Mouse (Mus musculus) common myeloid progenitor, adult 5-6 weeks (primary cell): ENCODE measurements around the gene Aldh6a1. TPM values are rescaled to one million over a fixed set of nuclear protein-coding genes. Genes with fewer than 3 reads are reported as not detected.

Experiments used
- ATAC-seq: replicated peaks from 2 replicates; pipeline ENCODE4 v1.8.0; 2016; ENCODE audit warnings: low read depth, mild to moderate bottlenecking, moderate TSS enrichment, inconsistent platforms; ENCODE audit not compliant: poor library complexity, severe bottlenecking
- total RNA-seq: library from RNA; stranded (forward); fragments of 200-1000, 187-1606 nt; gene quantifications from 2 replicates; pipeline ENCODE4 v1.2.3, GENCODE M21; 2017

The Aldh6a1 gene
- 11.0 and 16.4 TPM in 2 replicates for total RNA-seq

GRCm38 (mm10) chr12:84450718-84451646, at the start of gene Aldh6a1, which contains the start of gene Lin52:
Aldh6a1 (minus strand) TSS chr12:84451004.
Lin52 (plus strand) TSS chr12:84451422.
- ATAC-seq: peak; percentile 89

- ATAC-seq: no peak
Measured at GRCm38 (mm10) chr12:84496795-84497194, 46.0 kb upstream of the Aldh6a1 start.

- ATAC-seq: no peak
Measured at GRCm38 (mm10) chr12:84487324-84488056, 36.7 kb upstream of the Aldh6a1 start.

- no peak for ATAC-seq
Measured at GRCm38 (mm10) chr12:84482778-84483585, 32.2 kb upstream of the Aldh6a1 start.

GRCm38 (mm10) chr12:84481251-84481650, 30.4 kb upstream of the Aldh6a1 start:
- ATAC-seq: no peak

- ATAC-seq: no peak
Measured at GRCm38 (mm10) chr12:84478937-84479336, 28.1 kb upstream of the Aldh6a1 start.

- ATAC-seq: peak; percentile 71; the same call in 1 of the 2 replicates
Measured at GRCm38 (mm10) chr12:84468701-84469100, 17.9 kb upstream of the Aldh6a1 start.

- no peak for ATAC-seq
Measured at GRCm38 (mm10) chr12:84462856-84463255, 12.1 kb upstream of the Aldh6a1 start.

GRCm38 (mm10) chr12:84461416-84461815, 10.6 kb upstream of the Aldh6a1 start:
- ATAC-seq: no peak

GRCm38 (mm10) chr12:84459845-84460244, 9.0 kb upstream of the Aldh6a1 start:
- ATAC-seq: no peak

GRCm38 (mm10) chr12:84456911-84457310, 6.1 kb upstream of the Aldh6a1 start:
- ATAC-seq: no peak

GRCm38 (mm10) chr12:84451801-84452200, 997 bp upstream of the Aldh6a1 start:
- no peak for ATAC-seq

- peak; percentile 2; the same call in 1 of the 2 replicates for ATAC-seq
Measured at GRCm38 (mm10) chr12:84450351-84450717, 470 bp downstream of the Aldh6a1 start.

GRCm38 (mm10) chr12:84449887-84450286, 917 bp downstream of the Aldh6a1 start:
- no peak for ATAC-seq

- no peak for ATAC-seq
Measured at GRCm38 (mm10) chr12:84448181-84448580, 2.6 kb downstream of the Aldh6a1 start.

GRCm38 (mm10) chr12:84447386-84447785, 3.4 kb downstream of the Aldh6a1 start:
- no peak for ATAC-seq

- ATAC-seq: no peak
Measured at GRCm38 (mm10) chr12:84442526-84442925, 8.3 kb downstream of the Aldh6a1 start.

GRCm38 (mm10) chr12:84438697-84439096, 12.1 kb downstream of the Aldh6a1 start:
- ATAC-seq: no peak

- ATAC-seq: no peak
Measured at GRCm38 (mm10) chr12:84429825-84430224, 21.0 kb downstream of the Aldh6a1 start.

GRCm38 (mm10) chr12:84423990-84424389, 26.8 kb downstream of the Aldh6a1 start:
- no peak for ATAC-seq
